Mouse (Mus musculus) midbrain, postnatal 0 days (tissue): Measurements from ENCODE around the gene Armc10. TPM values are rescaled to one million over a fixed set of nuclear protein-coding genes. Genes with fewer than 3 reads are reported as not detected.
A peak's percentile ranks its signal among the peaks of the same experiment; 100 is the strongest.

Experiments used
- ATAC-seq: fragments of 200-750 bp; cut with Nextera tagmentation; 2 replicates; pipeline ENCODE4 v1.8.0; 2017; ENCODE audit warnings: moderate number of reproducible peaks, mild to moderate bottlenecking, moderate TSS enrichment, moderate library complexity; ENCODE audit not compliant: low FRiP score
- DNase-seq: peaks from one replicate; pipeline ENCODE4 v3.0.0-alpha.2; 2015; ENCODE audit warnings: low spot score
- H3K27ac ChIP-seq: fragments of 300-500 bp; sonication (generic); 2 replicates; pipeline ENCODE4 v1.5.1; 2014; ENCODE audit warnings: low read depth, mild to moderate bottlenecking, low read length, mixed read lengths
- H3K27me3 ChIP-seq: fragments of 300-500 bp; sonication (generic); 2 replicates; pipeline ENCODE4 v1.6.1; 2014; ENCODE audit warnings: low read length, control low read depth, mixed read lengths; ENCODE audit not compliant: insufficient read depth
- H3K36me3 ChIP-seq: fragments of 300-500 bp; sonication (generic); 2 replicates; pipeline ENCODE4 v1.6.1; 2014; ENCODE audit warnings: low read length, control low read depth, mixed read lengths; ENCODE audit not compliant: insufficient read depth
- H3K4me1 ChIP-seq: fragments of 300-500 bp; sonication (generic); 2 replicates; pipeline ENCODE4 v1.6.1; 2014; ENCODE audit warnings: mild to moderate bottlenecking, control low read depth, antibody characterized with exemption, low read length, mixed read lengths; ENCODE audit not compliant: insufficient read depth
- H3K4me2 ChIP-seq: fragments of 300-500 bp; sonication (generic); 2 replicates; pipeline ENCODE4 v1.6.1; 2014; ENCODE audit warnings: low read depth, mild to moderate bottlenecking, low read length, mixed read lengths; ENCODE audit not compliant: poor library complexity, severe bottlenecking
- H3K4me3 ChIP-seq: fragments of 300-500 bp; sonication (generic); 2 replicates; pipeline ENCODE4 v1.5.1; 2014; ENCODE audit warnings: low read depth, mild to moderate bottlenecking, low read length, moderate library complexity
- H3K9ac ChIP-seq: fragments of 300-500 bp; sonication (generic); replicated peaks from 2 replicates; pipeline ENCODE4 v1.6.1; 2014; ENCODE audit warnings: mild to moderate bottlenecking, low read length, moderate library complexity, mixed read lengths; ENCODE audit not compliant: poor library complexity, severe bottlenecking
- H3K9me3 ChIP-seq: fragments of 300-500 bp; sonication (generic); 2 replicates; pipeline ENCODE4 v1.6.1; 2016; ENCODE audit warnings: low read length, control low read depth
- CTCF ChIP-seq: IDR thresholded peaks from 2 replicates; pipeline ENCODE4 v1.5.1; 2016; ENCODE audit warnings: antibody characterized with exemption, mild to moderate bottlenecking
- WGBS: fragments of 180-500 bp; shearing (Covaris S2); extraction: QIAGEN DNeasy Blood & Tissue Kit; methylation state at CpG from one replicate; pipeline ENCODE4 v1.1.7; 2014; 5-methylcytosine and 5-hydroxymethylcytosine counted together
- polyA plus RNA-seq: library from polyadenylated mRNA; unstranded; fragments of >200 nt; fragmentation: Nextera tagmentation; extraction: Ambion mirVana; gene quantifications from 2 replicates; pipeline ENCODE4 v1.2.1, GENCODE M21; 2015
- total RNA-seq: library from RNA; depleted of rRNA; stranded (reverse); fragments of >200 nt; gene quantifications from 2 replicates; pipeline ENCODE4 v1.2.3, GENCODE M21; 2014

The Armc10 gene
- total and polyA plus RNA-seq, 2 experiments from 2014 or later = 39.1 to 86.4 TPM

GRCm38 (mm10) chr5:21650736-21651135 lies 5.1 kb downstream of the Armc10 start:
- ATAC-seq (no peak), DNase-seq (no peak)
- H3K27ac ChIP-seq = no peak overlapping the region
- no peak overlapping the region for H3K9ac ChIP-seq
- no peak overlapping the region for H3K4me2 ChIP-seq
- no peak for TF ChIP-seq CTCF
- H3K4me3 ChIP-seq = no peak overlapping the region
- no peaks in the 10 kb centered on the region for H3K4me1 ChIP-seq
- H3K36me3 ChIP-seq = peaks cover 40% of the 10 kb centered on the region
- WGBS = 84% methylated on average over 2 of the region's 2 CpGs
- no peaks in the 10 kb centered on the region for H3K9me3 ChIP-seq
- no peaks in the 10 kb centered on the region for H3K27me3 ChIP-seq

GRCm38 (mm10) chr5:21651885-21652612 lies 6.4 kb downstream of the Armc10 start:
- H3K4me1 ChIP-seq = no peaks in the 10 kb centered on the region
- WGBS = 85% methylated on average over 7 of the region's 7 CpGs
- H3K27me3 ChIP-seq = no peaks in the 10 kb centered on the region
- TF ChIP-seq CTCF = no peak
- DNase-seq = no peak
- H3K27ac ChIP-seq = no peak overlapping the region
- H3K9me3 ChIP-seq = no peaks in the 10 kb centered on the region
- H3K36me3 ChIP-seq = peaks cover 44% of the 10 kb centered on the region
- no peak overlapping the region for H3K4me3 ChIP-seq
- H3K4me2 ChIP-seq = no peak overlapping the region
- H3K9ac ChIP-seq = no peak overlapping the region
- ATAC-seq = no peak

- no peaks in the 10 kb centered on the region for H3K9me3 ChIP-seq
- no peak for ATAC-seq
- no peak overlapping the region for H3K4me2 ChIP-seq
- 89% methylated on average over 9 of the region's 9 CpGs for WGBS
- H3K4me1 ChIP-seq = no peaks in the 10 kb centered on the region
- DNase-seq = no peak
- no peak for TF ChIP-seq CTCF
- no peaks in the 10 kb centered on the region for H3K27me3 ChIP-seq
- H3K36me3 ChIP-seq = peaks cover 33% of the 10 kb centered on the region
- H3K9ac ChIP-seq = no peak overlapping the region
- no peak overlapping the region for H3K4me3 ChIP-seq
- H3K27ac ChIP-seq = no peak overlapping the region
Measured at GRCm38 (mm10) chr5:21656912-21657311, 11.3 kb downstream of the Armc10 start.

GRCm38 (mm10) chr5:21658038-21658437 lies 12.4 kb downstream of the Armc10 start:
- Histone ChIP-seq H3K4me1 (no peaks in the 10 kb centered on the region), H3K4me3 (no peak overlapping the region), H3K4me2 (no peak overlapping the region), H3K9ac (no peak overlapping the region), H3K27me3 (no peaks in the 10 kb centered on the region), H3K27ac (no peak overlapping the region), H3K36me3 (peaks cover 22% of the 10 kb centered on the region), H3K9me3 (no peaks in the 10 kb centered on the region)
- TF ChIP-seq CTCF = no peak
- no peak for DNase-seq
- WGBS = 90% methylated on average over 6 of the region's 6 CpGs
- no peak for ATAC-seq

- Histone ChIP-seq H3K27me3 (no peaks in the 10 kb centered on the region), H3K9me3 (no peaks in the 10 kb centered on the region), H3K9ac (no peak overlapping the region), H3K4me3 (no peak overlapping the region), H3K36me3 (peaks cover 20% of the 10 kb centered on the region), H3K4me1 (no peaks in the 10 kb centered on the region), H3K27ac (no peak overlapping the region), H3K4me2 (no peak overlapping the region)
- TF ChIP-seq CTCF = peak; percentile 89
- WGBS = 53% methylated on average over 11 of the region's 11 CpGs
- ATAC-seq (peak; percentile 54; the same call in 1 of the 2 replicates), DNase-seq (peak; percentile 78)
Measured at GRCm38 (mm10) chr5:21658623-21659395, 13.2 kb downstream of the Armc10 start.

GRCm38 (mm10) chr5:21660850-21661249 lies 15.2 kb downstream of the Armc10 start:
- no peak for TF ChIP-seq CTCF
- ATAC-seq (no peak), DNase-seq (no peak)

More at GRCm38 (mm10) chr5:21660850-21661249, 15.2 kb downstream of the Armc10 start:
- WGBS = 83% methylated on average over 6 of the region's 6 CpGs
- Histone ChIP-seq H3K4me3 (no peak overlapping the region), H3K36me3 (peaks cover 13% of the 10 kb centered on the region; the same call in 1 of the 2 replicates), H3K27ac (no peak overlapping the region), H3K9me3 (no peaks in the 10 kb centered on the region), H3K4me1 (no peaks in the 10 kb centered on the region), H3K9ac (no peak overlapping the region), H3K27me3 (no peaks in the 10 kb centered on the region), H3K4me2 (no peak overlapping the region)
